Mouse (Mus musculus) cerebellum, adult 11 months (tissue): Measurements from ENCODE around the gene Taf5l.

Experiments used
- DNase-seq: peaks from one replicate; pipeline ENCODE4 v3.0.0; 2022

Gene Taf5l

GRCm38 (mm10) chr8:123959473-123959872, 61.7 kb downstream of the Taf5l start:
- no peak for DNase-seq

GRCm38 (mm10) chr8:123958130-123958529, 63.1 kb downstream of the Taf5l start:
- DNase-seq = no peak

- no peak for DNase-seq
Observed at GRCm38 (mm10) chr8:123954246-123954645, 67.0 kb downstream of the Taf5l start.

- no peak for DNase-seq
Observed at GRCm38 (mm10) chr8:123953686-123954085, 67.5 kb downstream of the Taf5l start.

GRCm38 (mm10) chr8:123950077-123950802, 71.0 kb downstream of the Taf5l start:
- DNase-seq = peak; percentile 55

- DNase-seq = no peak
Observed at GRCm38 (mm10) chr8:123949686-123949986, 71.6 kb downstream of the Taf5l start.

GRCm38 (mm10) chr8:123948942-123949685, 72.1 kb downstream of the Taf5l start, which contains the start of gene Nup133:
Gene Nup133 (minus strand): TSS chr8:123949265.
- peak; percentile 99 for DNase-seq
